Mouse (Mus musculus): Measurements from ENCODE around the gene Nbl1.

- TF ChIP-seq GATA1 (IDR thresholded peaks at IDR 0.05; ENCODE audit: low read length) (no peak), TAL1 (IDR thresholded peaks at IDR 0.05; ENCODE audit: low read length) (no peak)
Observed at GRCm38 (mm10) chr4:139110858-139111257, 18.1 kb upstream of the Nbl1 start.
